Mouse (Mus musculus): Measurements from ENCODE around the gene Ctdsp1.

- TF ChIP-seq MAFK (IDR thresholded peaks at IDR 0.05; ENCODE audit: insufficient read depth, low read depth, low read length): no peak
- TF ChIP-seq CHD2 (IDR thresholded peaks at IDR 0.05; ENCODE audit: low read depth, low read length): no peak
- TF ChIP-seq HCFC1 (IDR thresholded peaks at IDR 0.05; ENCODE audit: borderline replicate concordance, insufficient read depth, low read length): no peak
- TF ChIP-seq ZNF384 (IDR thresholded peaks at IDR 0.05; ENCODE audit: low read depth, low read length): no peak
Observed at GRCm38 (mm10) chr1:74351185-74351769, 40.0 kb upstream of the Ctdsp1 start.

Measured in ES-E14 (cell line).